Mouse (Mus musculus) kidney, adult 2 months (tissue): ENCODE data around the gene Abcb8.
"Not testable (repeated sequence)": the region's sequence is repeated elsewhere in the genome, so short reads cannot be mapped to it uniquely, and the experiment has no call there.

Experiments used
- CTCF ChIP-seq: fragments of 200-500 bp; conservative IDR thresholded peaks from 2 replicates; pipeline ENCODE4 v1.5.1; 2011; ENCODE audit warnings: low read depth, mild to moderate bottlenecking, control low read depth, low read length, moderate library complexity, mixed read lengths; ENCODE audit not compliant: insufficient read depth, insufficient read length
- POLR2A ChIP-seq: fragments of 200-500 bp; IDR thresholded peaks from one replicate; pipeline ENCODE4 v1.6.1; 2011; ENCODE audit warnings: low read depth, low read length, control low read depth

GRCm38 (mm10) chr5:24396254-24396653 is 2.8 kb downstream of the Abcb8 start:
- not testable (repeated sequence) for TF ChIP-seq POLR2A, CTCF
